Mouse (Mus musculus): ENCODE results near the gene Rab11b.

The Rab11b gene

GRCm38 (mm10) chr17:33713271-33713670, 47.1 kb downstream of the Rab11b start:
- no peak for DNase-seq

GRCm38 (mm10) chr17:33709834-33710233, 50.5 kb downstream of the Rab11b start:
- no peak for DNase-seq

- DNase-seq = no peak
These were observed 57.2 kb downstream of the Rab11b start for GRCm38 (mm10) chr17:33703091-33703490.

GRCm38 (mm10) chr17:33702178-33702577, 58.2 kb downstream of the Rab11b start:
- DNase-seq = no peak

GRCm38 (mm10) chr17:33695471-33695870, 64.9 kb downstream of the Rab11b start:
- no peak for DNase-seq

Measured in kidney, adult 11 months (tissue).